Mouse (Mus musculus): ENCODE data around the gene Gtf3c4. TPM values are rescaled to one million over a fixed set of nuclear protein-coding genes. Genes with fewer than 3 reads are reported as not detected.

Gene Gtf3c4
- polyA plus RNA-seq, 1 experiment from 2014 or later, result 3.3 TPM

DNA sequence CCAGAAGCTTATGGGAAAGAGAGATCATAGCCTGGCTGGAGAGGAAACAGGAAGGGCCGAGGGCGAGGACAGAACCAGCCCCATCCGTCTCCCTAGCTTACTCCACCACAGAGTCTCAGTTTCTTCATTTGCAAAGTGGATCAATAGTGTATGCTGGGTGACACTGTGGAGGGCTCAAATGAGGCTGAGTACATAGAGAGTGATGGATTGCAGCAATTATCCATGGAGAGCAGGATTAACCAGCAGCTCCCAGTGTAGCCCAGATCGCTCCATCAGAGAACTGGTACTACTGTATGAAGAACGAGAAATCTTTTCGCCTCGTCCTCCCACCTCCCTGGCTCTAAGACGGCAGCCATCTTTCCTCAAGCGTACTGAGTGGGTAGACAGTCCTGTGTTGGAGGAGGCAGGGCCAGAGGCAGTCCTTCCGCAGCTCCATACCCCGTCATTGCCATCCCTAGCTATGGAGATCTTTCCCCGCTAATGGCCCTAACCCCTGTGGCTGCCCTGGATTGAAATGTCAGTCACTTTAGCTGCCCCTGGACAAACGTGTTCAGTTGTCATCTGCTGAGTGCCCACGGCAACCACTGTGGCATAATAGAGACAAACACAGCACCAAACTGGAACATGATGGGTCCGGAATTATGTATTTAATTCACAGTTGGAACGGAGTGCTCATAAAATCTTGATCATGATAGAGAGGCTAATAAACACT is 53.6 kb downstream of the Gtf3c4 start:
- H3K27ac ChIP-seq (replicated peaks), result no peak overlapping the region
- ATAC-seq (ENCODE audit: low FRiP score, low TSS enrichment) (no peak), DNase-seq (ENCODE audit: low spot score) (no peak)
- TF ChIP-seq CTCF (IDR thresholded peaks at IDR 0.05; ENCODE audit: low read depth), result no peak
- TF ChIP-seq EP300 (optimal IDR thresholded peaks at IDR 0.05), result no peak
- no peak overlapping the region for H3K4me2 ChIP-seq (replicated peaks; ENCODE audit: low read depth)
- no peaks in the 10 kb centered on the region for H3K36me3 ChIP-seq (ENCODE audit: control insufficient read depth, insufficient read depth, low read length)
- no peak overlapping the region for H3K4me3 ChIP-seq (ENCODE audit: low read depth, low read length)
- no peaks in the 10 kb centered on the region for H3K4me1 ChIP-seq (replicated peaks; ENCODE audit: control insufficient read depth, insufficient read depth)
- H3K27me3 ChIP-seq (ENCODE audit: control insufficient read depth, insufficient read depth, low read length), result no peaks in the 10 kb centered on the region
- H3K9me3 ChIP-seq (ENCODE audit: control insufficient read depth, low read length), result no peaks in the 10 kb centered on the region
- 71% methylated on average over 16 of the region's 16 CpGs for WGBS
- no peak overlapping the region for H3K9ac ChIP-seq (ENCODE audit: low read length)

DNA sequence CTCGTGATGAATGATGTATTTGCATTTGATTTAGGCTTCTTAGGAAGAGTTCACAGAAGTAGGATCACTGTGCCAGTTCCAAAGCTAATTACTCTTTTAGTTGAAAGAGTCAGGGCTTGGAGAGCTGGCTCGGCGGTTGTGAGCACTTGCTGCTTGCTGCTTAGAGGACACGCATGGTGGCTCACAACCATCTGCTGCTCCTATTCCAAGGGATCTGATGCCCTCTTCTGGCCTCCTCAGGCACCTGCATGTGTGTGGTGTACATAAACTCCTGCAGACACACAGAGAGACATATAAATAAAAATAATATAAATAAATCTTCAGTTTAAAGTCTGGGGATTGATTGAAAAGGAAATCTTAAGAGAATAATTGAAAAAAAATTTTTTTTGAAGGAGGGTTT is 58.9 kb downstream of the Gtf3c4 start:
- ATAC-seq (ENCODE audit: low FRiP score, low TSS enrichment), result no peak
- H3K9ac ChIP-seq (ENCODE audit: low read length), result no peak overlapping the region
- no peak overlapping the region for H3K4me3 ChIP-seq (ENCODE audit: low read depth, low read length)
- H3K36me3 ChIP-seq (ENCODE audit: control insufficient read depth, insufficient read depth, low read length), result no peaks in the 10 kb centered on the region
- H3K4me2 ChIP-seq (replicated peaks; ENCODE audit: low read depth), result no peak overlapping the region
- no peaks in the 10 kb centered on the region; the same call in 1 of the 2 replicates for H3K27me3 ChIP-seq (ENCODE audit: control insufficient read depth, insufficient read depth, low read length)
- DNase-seq (ENCODE audit: low spot score), result no peak
- H3K9me3 ChIP-seq (ENCODE audit: control insufficient read depth, low read length), result no peaks in the 10 kb centered on the region
- H3K27ac ChIP-seq (replicated peaks), result no peak overlapping the region
- TF ChIP-seq EP300 (optimal IDR thresholded peaks at IDR 0.05), result no peak
- no peak for TF ChIP-seq CTCF (IDR thresholded peaks at IDR 0.05; ENCODE audit: low read depth)
- no peaks in the 10 kb centered on the region for H3K4me1 ChIP-seq (replicated peaks; ENCODE audit: control insufficient read depth, insufficient read depth)
- WGBS, result 76% methylated on average over 4 of the region's 4 CpGs

DNA sequence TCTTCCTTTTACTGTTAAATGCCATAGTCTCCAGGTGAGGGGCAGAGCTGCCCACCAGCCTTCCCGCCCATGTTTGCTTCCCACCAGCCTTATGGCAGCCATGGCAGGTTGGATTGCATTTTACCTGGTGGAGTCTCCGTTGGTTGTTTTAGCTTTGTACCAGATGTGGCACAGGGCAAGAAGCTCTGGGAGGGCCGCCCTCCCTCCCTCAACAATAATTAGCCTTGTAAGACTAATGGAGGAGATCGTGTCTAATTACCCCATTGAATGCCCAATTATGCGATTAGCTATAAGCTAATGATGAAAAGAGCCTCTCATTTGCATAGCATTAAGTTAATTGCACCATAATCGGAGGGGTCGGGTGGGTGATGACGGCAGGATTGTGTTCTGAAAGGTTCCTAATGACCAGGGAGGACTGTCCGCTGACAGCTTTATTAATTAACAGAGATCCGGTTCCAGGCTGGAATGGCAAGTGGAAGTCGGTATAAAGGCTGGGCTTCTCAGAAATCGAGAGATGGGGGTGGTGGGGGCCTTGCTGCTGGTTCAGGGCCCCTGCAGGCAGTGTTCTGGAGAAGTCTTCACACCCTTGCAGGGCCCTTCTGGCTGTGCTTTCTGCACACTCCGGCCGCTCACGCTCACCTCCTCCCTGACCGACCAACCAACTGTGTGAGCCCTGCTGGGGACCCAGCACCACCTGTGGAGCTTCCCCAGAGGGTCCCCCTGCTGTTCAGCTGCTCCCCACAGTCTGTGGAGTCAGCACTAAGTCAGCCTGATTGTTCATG is 60.0 kb downstream of the Gtf3c4 start:
- WGBS, result 67% methylated on average over 16 of the region's 16 CpGs
- TF ChIP-seq CTCF (IDR thresholded peaks at IDR 0.05; ENCODE audit: low read depth) (no peak), EP300 (optimal IDR thresholded peaks at IDR 0.05) (no peak)
- no peak for ATAC-seq (ENCODE audit: low FRiP score, low TSS enrichment)

DNA sequence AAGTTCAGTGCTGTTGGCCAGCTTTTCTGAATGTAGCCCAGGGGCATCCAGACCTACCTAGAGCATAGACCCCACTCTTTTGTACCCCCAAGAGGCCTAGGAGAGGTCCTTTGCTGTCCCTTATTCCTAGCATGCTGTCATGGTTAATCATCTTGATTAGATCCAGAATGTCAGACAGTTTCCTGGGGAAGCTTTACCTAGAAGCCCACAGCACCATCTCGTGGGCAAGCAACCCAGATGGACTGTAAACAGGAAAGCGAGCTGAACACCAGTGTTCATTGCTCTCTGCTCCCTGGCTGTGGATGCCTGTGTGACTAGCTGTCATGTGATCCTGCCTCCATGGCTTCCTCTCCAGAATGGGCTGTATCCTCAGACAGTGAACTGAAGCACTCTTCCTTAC is 63.4 kb downstream of the Gtf3c4 start:
- H3K27me3 ChIP-seq (ENCODE audit: control insufficient read depth, insufficient read depth, low read length), result no peaks in the 10 kb centered on the region; the same call in 1 of the 2 replicates
- no peak overlapping the region for H3K27ac ChIP-seq (replicated peaks)
- no peak overlapping the region for H3K9ac ChIP-seq (ENCODE audit: low read length)
- no peak for DNase-seq (ENCODE audit: low spot score)
- ATAC-seq (ENCODE audit: low FRiP score, low TSS enrichment), result no peak
- TF ChIP-seq EP300 (optimal IDR thresholded peaks at IDR 0.05) (no peak), CTCF (IDR thresholded peaks at IDR 0.05; ENCODE audit: low read depth) (peak; percentile 36; the same call in 1 of the 2 replicates)
- no peak overlapping the region for H3K4me3 ChIP-seq (ENCODE audit: low read depth, low read length)
- no peaks in the 10 kb centered on the region for H3K4me1 ChIP-seq (replicated peaks; ENCODE audit: control insufficient read depth, insufficient read depth)
- no peaks in the 10 kb centered on the region for H3K9me3 ChIP-seq (ENCODE audit: control insufficient read depth, low read length)
- H3K4me2 ChIP-seq (replicated peaks; ENCODE audit: low read depth), result no peak overlapping the region
- H3K36me3 ChIP-seq (ENCODE audit: control insufficient read depth, insufficient read depth, low read length), result no peaks in the 10 kb centered on the region
- 71% methylated on average over 2 of the region's 2 CpGs for WGBS

More for the DNA sequence above, 60.0 kb downstream of the Gtf3c4 start:
- no peak for DNase-seq (ENCODE audit: low spot score)
- H3K4me3 ChIP-seq (ENCODE audit: low read depth, low read length), result no peak overlapping the region
- H3K9me3 ChIP-seq (ENCODE audit: control insufficient read depth, low read length), result no peaks in the 10 kb centered on the region
- no peak overlapping the region for H3K27ac ChIP-seq (replicated peaks)
- H3K4me1 ChIP-seq (replicated peaks; ENCODE audit: control insufficient read depth, insufficient read depth), result no peaks in the 10 kb centered on the region
- no peaks in the 10 kb centered on the region for H3K36me3 ChIP-seq (ENCODE audit: control insufficient read depth, insufficient read depth, low read length)
- H3K27me3 ChIP-seq (ENCODE audit: control insufficient read depth, insufficient read depth, low read length), result no peaks in the 10 kb centered on the region; the same call in 1 of the 2 replicates
- H3K4me2 ChIP-seq (replicated peaks; ENCODE audit: low read depth), result no peak overlapping the region
- H3K9ac ChIP-seq (ENCODE audit: low read length), result no peak overlapping the region

DNA sequence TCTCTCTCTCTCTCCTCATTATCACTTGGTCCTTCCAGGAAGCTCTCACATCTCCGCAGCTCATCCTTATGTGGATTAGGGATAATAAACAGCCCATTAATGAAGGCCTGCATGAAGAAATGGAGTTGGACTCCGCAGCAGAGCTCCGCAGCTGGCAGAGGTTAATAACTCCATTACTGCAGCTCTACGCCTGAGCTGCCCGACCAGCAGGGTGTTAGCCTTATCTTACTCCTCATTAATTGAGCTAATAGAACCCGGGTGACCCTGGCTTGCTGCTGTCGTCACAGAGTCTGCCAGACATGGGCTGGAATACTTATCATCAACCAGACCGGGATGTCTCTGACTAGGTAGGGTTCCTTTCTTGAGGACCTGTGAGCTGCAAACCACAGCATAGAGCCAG is 66.1 kb downstream of the Gtf3c4 start:
- no peak overlapping the region for H3K4me2 ChIP-seq (replicated peaks; ENCODE audit: low read depth)
- no peaks in the 10 kb centered on the region for H3K9me3 ChIP-seq (ENCODE audit: control insufficient read depth, low read length)
- no peak overlapping the region for H3K4me3 ChIP-seq (ENCODE audit: low read depth, low read length)
- no peak overlapping the region for H3K9ac ChIP-seq (ENCODE audit: low read length)
- ATAC-seq (ENCODE audit: low FRiP score, low TSS enrichment), result no peak
- DNase-seq (ENCODE audit: low spot score), result no peak
- WGBS, result 49% methylated on average over 8 of the region's 8 CpGs
- H3K4me1 ChIP-seq (replicated peaks; ENCODE audit: control insufficient read depth, insufficient read depth), result no peaks in the 10 kb centered on the region
- TF ChIP-seq CTCF (IDR thresholded peaks at IDR 0.05; ENCODE audit: low read depth) (no peak), EP300 (optimal IDR thresholded peaks at IDR 0.05) (no peak)
- H3K36me3 ChIP-seq (ENCODE audit: control insufficient read depth, insufficient read depth, low read length), result no peaks in the 10 kb centered on the region
- H3K27ac ChIP-seq (replicated peaks), result no peak overlapping the region
- H3K27me3 ChIP-seq (ENCODE audit: control insufficient read depth, insufficient read depth, low read length), result no peaks in the 10 kb centered on the region

Other genes starting within 250 kb of the Gtf3c4 start
- 0.07 and 0.40 TPM in 2 replicates for gene Gfi1b, start 218.4 kb downstream of the Gtf3c4 start, polyA plus RNA-seq (2015; fragmentation: Nextera tagmentation; extraction: Ambion mirVana)
- 4.9 and 5.1 TPM in 2 replicates for gene Tsc1, start 199.1 kb downstream of the Gtf3c4 start, polyA plus RNA-seq (2015; fragmentation: Nextera tagmentation; extraction: Ambion mirVana)
- 0.57 and 0.69 TPM in 2 replicates for gene Spaca9, start 140.6 kb downstream of the Gtf3c4 start, polyA plus RNA-seq (2015; fragmentation: Nextera tagmentation; extraction: Ambion mirVana)
- 0.29 and 0.40 TPM in 2 replicates for gene Ak8, start 140.2 kb downstream of the Gtf3c4 start, polyA plus RNA-seq (2015; fragmentation: Nextera tagmentation; extraction: Ambion mirVana)
- gene Ddx31, start within 50 bp of the Gtf3c4 start, polyA plus RNA-seq (2015; fragmentation: Nextera tagmentation; extraction: Ambion mirVana), result 5.1 and 5.8 TPM in 2 replicates
- gene Barhl1, start 76.3 kb upstream of the Gtf3c4 start, polyA plus RNA-seq (2015; fragmentation: Nextera tagmentation; extraction: Ambion mirVana), result not detected in 2 replicates
- gene Cfap77, start 214.7 kb upstream of the Gtf3c4 start, polyA plus RNA-seq (2015; fragmentation: Nextera tagmentation; extraction: Ambion mirVana), result 0.11 and 0.15 TPM in 2 replicates
- gene Ttf1, start 219.9 kb upstream of the Gtf3c4 start, polyA plus RNA-seq (2015; fragmentation: Nextera tagmentation; extraction: Ambion mirVana), result 3.9 and 4.2 TPM in 2 replicates

Data from stomach, postnatal 0 days (tissue).